Mouse (Mus musculus) bone marrow macrophage, adult 2 months (primary cell): ENCODE results near the gene Slc1a3.

ENCODE experiments used
- CTCF ChIP-seq: IDR thresholded peaks from 2 replicates; pipeline ENCODE4 v1.5.1; 2012; ENCODE audit warnings: low read depth, mild to moderate bottlenecking, low read length, moderate library complexity
- POLR2A ChIP-seq: IDR thresholded peaks from 2 replicates; pipeline ENCODE4 v1.6.1; 2012; ENCODE audit warnings: mild to moderate bottlenecking, low read depth, low read length, borderline replicate concordance

DNA sequence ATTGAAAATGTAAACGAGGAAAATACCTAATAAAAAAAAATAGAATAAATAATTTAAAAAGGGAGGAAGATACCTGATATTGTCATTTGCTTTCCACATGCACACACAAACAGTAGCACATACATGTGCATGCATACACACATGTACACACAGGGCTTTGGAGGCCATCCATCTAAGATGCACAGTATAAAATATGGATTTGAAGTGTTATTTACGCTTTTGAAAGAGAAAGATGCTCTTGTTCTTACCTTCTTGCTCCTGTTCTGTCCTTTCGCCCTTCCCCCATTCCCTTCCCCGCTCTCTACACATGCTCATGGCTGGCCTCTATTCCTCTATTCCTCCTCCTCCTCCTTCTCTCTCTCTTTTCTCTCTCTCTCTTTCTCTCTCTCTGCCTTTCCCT lies 34.9 kb downstream of the Slc1a3 start:
- TF ChIP-seq POLR2A (no peak), CTCF (no peak)
